Mouse (Mus musculus): Measurements from ENCODE around the gene Plscr1.

The Plscr1 gene

DNA sequence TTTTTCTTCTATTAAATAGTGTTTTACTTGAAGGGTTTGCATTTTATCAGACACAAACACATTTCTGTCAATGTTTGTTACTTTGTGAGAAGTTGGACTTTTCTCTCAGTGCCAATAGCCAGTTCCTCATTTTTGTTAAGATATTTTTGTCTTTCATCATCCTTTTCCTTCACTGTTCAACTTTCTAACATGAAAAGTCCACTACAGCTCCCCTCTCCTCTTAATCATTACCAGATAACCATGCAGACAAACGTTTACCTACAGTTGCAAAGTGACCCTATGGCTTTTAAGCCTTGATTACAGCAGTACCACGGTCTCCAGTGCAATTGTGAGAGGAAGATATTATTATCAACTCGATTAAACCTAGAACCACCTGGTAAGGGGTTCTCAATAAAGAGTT is 51.7 kb downstream of the Plscr1 start:
- DNase-seq (ENCODE audit: low read depth, low spot score): no peak

DNA sequence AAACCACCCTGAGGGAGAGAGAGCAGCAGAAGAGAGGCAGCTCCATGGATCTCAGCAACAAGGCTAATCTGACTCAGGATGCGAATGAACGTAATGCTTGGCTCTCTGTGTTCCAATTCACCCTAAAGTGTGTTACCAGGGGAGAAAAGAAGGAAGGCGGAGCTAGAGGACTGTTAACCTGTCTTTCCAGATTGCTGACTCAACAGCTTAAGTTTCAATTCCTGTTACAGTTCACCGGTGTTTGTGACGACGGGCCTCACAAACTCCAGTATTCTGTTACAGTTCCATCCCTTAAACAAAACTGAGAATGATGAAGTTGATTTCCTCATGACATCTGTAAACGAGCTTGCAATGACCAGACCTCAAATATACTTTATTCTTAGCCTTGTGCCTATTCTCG is 55.5 kb downstream of the Plscr1 start:
- no peak for DNase-seq (ENCODE audit: low read depth, low spot score)

- no peak for DNase-seq (ENCODE audit: low read depth, low spot score)
Measured at GRCm38 (mm10) chr9:92305620-92306220, 56.2 kb downstream of the Plscr1 start.

GRCm38 (mm10) chr9:92309077-92309476 is 59.5 kb downstream of the Plscr1 start, which contains the start of gene 1700057G04Rik:
1700057G04Rik (plus strand) TSS chr9:92309377.
- DNase-seq (ENCODE audit: low read depth, low spot score): no peak

- no peak for DNase-seq (ENCODE audit: low read depth, low spot score)
Measured at GRCm38 (mm10) chr9:92316791-92317190, 67.2 kb downstream of the Plscr1 start.

Measured in forelimb bud, embryonic 11.5 days (tissue).